Mouse (Mus musculus) gonadal fat pad, adult 2 months (tissue): ENCODE measurements around the gene Rfx4. TPM values are rescaled to one million over a fixed set of nuclear protein-coding genes. Genes with fewer than 3 reads are reported as not detected.

Source experiments
- DNase-seq: peaks from one replicate; pipeline ENCODE4 v3.0.0-alpha.2; 2012; ENCODE audit warnings: low read depth
- polyA plus RNA-seq: library from polyadenylated mRNA; depleted of rRNA; stranded (reverse); fragments of >200 nt; gene quantifications from 2 replicates; pipeline ENCODE4 v1.2.3, GENCODE M21; 2012

The Rfx4 gene
- polyA plus RNA-seq, 1 experiment: 0.30 TPM

DNA sequence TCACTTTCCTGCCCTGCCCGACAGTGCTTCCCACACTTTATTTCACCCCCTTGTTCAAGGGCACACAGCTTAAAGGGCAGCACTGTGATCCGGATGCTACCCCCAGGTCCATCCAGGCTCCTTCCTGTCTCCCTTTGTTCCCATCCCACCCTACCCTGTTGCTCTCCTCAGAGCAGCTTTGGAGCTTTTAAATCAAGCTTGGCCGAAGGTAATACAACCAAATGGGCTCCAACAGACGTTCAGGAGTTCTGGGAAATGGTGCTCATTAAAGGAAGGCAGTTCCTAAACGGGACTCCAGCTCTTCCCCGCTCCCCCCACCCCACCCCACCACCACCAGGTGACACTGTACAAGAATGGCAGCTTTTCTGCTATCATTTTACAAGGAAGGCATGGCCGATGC is 154.3 kb downstream of the Rfx4 start:
- no peak for DNase-seq

DNA sequence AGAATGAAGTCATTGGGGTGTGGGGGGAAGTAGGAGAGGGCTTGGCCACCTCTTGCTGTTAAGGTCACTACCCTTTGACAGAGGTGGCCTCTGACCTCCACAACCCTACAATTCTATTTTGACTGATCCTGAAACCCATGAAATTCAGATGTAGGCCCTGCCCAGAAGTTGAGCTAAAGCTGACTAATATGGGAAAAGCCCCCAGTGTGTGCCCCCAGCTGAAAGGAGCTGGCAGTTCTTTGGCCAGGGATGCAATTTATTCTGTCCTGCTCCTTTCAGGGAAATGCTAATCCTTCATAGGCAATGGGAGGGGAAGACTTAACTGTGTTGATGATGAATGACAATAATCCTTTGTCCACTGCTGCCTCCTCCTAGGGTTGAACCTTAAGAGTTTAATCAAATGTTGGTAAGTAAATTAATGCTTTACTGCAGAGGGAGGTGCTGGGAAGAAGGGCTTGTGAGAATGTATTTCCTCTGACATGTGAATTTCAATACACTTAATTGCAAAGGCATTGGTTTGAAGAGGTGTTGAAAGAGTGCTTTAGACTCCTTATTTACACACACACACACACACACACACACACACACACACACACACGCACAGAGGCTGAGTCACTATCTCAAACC is 155.0 kb downstream of the Rfx4 start:
- DNase-seq: no peak

DNA sequence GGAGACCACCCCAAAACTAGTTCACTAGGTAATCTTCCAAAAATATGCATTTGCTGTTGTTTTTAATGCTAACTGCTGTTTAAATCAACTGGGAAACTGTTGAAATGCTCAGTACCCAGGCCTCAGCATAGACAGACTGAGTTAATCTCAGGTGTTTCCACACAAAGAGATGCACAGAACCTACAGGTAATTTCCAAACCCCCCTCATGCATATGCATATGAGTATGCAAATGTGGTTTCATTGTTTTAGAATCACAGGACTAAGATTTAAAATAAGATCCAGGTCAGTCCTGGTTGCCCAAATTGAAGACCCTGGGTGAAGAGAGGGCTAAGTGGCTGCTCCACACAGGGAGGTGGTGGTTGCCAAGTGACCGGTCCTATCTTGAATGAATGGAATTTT is 157.3 kb downstream of the Rfx4 start:
- DNase-seq: no peak

DNA sequence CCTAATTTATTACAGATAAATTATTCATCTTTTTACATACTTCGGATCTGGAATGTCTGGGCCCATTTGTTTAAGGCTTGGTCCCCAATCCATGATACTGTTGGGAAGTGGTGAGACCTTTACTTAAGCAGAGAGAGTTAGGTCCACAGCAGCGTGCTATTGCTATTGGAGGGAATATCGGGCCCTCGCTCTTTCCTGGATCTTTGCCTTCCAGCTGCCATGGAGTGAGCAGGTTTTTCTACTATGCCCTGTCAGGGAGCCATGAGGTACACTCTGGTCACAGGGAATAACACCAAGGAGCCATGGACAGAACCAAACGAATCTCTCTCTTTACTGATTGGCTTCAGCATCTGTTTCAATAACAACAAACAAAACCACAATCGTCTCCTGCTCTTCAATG is 159.6 kb downstream of the Rfx4 start:
- DNase-seq: no peak

DNA sequence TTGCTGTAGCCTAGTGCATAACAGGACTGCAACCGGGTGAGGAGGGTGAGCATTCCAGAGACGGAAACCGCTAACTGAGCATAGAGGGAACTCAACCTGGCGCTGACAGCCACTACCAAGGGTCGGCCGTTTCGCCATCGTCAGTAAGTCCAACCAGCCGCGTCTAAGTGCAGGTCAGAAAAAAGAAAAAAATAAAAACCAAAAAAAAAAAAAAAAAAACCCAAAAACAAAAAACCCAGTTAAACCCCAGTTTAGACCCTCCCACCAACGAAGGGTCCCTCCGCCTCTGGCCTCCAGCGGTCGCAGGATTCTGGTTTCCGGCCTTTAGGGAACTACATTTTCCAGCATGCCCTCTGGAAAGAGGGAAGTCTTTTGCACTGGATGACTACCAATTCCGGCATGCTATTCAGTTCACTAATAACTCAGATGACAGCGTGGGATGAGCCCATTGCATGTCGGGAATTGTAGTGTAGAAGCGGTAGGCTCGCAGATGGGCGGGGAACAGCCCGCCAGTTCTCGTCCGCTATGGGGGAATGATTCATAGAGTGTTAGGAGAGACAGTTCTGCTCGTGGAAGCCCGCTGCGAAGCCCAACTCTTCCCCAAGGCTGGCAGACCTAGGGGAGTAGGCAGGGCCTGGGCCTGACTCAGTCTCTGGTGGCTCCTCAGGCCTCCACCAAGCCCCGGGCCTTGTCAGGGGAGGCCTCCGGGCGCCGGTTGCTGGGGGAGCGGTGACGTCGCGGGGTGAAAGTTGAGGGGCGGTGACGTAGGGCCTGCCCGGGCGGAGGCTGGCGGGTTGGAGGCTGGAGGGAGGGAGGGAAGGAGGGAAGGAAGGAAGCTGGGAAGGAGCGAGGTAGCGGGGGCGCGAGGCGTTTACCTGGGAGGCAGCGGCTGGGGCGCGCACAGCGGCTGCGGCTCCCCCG is 161.2 kb downstream of the Rfx4 start, which contains the start of gene Ric8b:
TSS of gene Ric8b (plus strand) at position 807 of the 921 bp plus-strand sequence.
- DNase-seq: peak; percentile 88

DNA sequence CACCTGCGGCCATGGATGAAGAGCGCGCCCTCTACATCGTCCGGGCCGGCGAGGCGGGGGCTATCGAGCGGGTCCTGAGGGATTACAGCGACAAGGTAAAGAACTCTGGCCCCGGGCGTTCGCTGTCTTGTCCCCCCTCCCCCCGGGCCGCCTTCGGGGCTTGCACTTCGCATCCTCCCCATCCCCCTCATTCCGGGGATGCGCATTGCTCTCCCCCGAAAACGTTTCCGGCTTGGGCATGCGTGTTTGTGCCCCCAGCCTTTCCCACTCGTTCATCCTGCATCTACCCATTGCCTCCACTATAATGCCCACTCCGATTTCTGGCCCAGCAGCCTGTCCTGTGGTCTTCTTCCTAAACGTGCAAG is 161.9 kb downstream of the Rfx4 start:
- DNase-seq: no peak

DNA sequence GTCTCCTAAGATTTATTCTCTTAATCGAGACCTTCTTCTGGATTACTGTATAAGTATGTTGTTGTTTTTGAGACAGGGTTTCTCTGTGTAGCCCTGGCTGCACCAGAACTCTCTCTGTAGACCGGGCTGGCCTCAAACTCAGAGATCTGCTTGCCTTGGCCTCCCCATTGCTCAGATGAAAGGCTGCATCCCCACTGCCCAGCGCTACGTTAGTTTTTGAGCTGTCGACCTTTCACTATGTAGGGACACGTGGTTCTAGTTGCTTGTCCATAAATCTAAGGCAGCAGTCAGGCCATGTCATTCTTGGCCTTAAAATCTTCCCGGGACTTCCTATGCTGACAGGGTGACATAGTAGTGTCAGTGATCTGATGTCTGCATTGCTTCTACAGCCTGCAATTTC is 170.5 kb downstream of the Rfx4 start:
- no peak for DNase-seq

DNA sequence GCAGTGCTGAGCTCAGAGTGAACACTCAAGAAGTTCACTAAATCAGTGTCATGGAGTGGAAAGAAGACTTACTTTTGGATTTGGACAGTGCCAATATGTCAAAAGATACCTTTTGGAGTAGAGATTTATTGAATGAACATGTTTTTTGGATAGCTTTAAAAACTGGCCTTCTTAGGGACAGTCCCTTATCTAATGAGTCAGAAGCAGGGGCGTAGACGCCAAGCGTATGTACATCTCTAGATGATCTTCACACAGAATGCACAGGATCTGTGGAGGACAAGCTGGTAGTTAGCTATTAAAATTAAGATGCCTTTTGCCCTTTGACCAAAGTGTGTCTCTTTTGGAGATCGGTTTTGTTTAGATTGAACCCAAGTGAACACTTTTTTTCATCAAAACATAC is 171.0 kb downstream of the Rfx4 start:
- no peak for DNase-seq

DNA sequence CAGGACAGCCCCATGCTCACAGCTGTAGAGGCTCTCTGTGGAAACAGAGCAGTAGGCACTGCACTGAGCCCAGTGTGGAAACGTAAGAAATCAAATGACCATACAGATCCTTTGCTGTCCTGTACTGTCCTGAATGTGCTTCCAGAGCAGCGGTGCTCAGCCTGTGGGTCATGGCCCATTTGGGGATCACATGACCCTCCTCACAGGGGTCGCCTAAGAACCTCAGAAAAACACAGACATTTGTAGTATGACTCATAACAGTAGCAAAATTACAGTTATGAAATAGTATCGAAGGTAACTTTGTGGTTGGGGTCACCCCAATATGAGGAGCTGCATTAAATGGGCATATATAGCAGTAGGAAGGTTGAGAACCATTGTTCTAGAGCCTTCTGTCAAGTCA is 172.6 kb downstream of the Rfx4 start:
- DNase-seq: no peak

DNA sequence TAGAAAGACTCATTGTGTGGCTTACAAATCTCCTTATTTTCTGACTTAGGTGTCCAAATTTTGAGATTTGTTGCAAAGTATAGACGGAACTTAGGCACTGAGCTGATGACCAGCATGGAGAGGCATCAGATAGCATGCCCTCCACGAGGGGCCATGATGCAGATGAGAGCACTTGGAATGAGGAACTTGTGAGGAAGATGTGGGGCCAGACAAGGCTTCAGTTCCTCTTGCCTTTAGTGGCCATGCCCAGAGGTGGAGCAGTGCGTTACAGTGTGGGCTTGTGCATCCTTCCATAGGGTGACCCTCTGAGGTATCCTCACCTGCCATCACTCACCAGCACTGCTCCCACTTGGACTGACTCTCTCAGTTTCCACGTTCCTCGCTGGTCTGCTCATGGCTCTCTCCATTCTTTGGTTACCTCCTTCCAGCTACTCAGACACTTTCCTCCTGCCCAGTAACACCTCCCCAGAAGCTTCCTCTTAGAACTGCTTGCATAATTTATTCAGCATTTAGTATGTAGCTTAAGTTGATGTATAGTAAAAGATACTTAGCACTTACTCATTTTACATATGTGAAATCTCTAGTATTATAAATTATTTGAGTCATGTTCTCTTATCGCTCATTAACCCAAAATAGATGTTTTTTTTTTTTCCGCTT is 179.8 kb downstream of the Rfx4 start:
- no peak for DNase-seq

DNA sequence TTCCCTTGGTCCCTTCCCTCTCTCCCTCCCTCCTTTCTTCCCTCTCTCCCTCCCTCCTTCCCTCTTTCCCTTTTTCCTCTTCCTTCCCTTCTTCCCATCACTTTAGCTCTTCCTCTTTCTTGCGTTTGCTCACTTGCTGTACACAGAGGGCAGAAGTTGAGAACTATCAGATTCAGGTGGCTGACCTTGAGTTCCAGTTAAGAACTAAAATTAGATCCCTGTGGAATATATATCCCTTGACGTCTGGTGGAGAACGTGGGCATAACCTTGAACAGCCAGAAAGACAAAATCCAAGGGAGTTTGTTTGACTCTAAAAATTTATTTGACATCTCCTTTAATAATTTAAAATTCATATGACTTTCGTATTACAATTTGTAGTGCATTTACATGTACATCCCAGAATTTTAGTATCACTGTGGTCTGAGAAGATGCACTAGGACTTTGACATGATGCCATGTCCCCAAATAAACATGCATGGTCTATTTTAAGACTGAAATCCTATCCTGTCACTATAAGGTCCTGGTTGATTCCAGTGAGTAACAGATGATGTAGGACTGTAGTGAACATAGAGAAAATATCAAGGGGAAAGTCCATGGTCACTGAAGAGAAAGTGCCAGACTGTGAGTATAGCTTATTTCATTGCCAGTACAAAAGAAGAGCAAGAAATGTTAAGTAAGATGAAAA is 181.1 kb downstream of the Rfx4 start:
- no peak for DNase-seq

DNA sequence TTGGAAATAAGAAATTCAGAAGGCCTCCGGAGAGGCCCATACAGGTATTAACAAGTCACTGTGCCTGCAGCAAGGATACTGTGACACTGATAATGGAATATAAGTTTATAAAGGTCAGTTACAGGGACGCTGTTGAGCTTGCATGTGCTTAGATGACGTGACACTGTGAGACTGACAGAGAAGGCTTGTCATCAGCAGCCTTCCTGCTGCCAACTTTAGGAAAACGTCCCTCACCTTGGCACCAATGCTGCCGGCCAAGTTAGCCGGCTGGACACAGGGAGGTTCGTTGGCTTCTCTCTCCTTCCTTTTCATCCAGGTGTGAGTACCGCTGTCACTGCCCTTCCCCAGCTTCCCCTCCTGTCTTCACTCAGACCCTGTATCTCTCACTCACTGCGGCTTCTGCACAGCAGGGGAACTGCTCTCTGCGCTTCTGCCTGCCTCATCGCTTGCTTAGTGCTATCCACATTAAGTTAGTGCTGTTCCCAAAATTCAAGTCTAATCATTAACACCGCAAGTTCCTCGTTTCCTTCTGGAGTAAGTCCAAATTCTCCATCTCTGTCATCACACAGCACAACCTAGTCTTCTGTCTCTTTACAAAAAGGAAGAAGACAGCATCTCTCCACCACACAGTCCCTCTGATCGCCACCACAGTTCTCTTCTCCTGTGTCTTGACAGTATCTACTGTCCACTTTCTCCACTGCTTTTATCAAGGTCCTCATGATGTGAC is 182.4 kb downstream of the Rfx4 start:
- DNase-seq: no peak

DNA sequence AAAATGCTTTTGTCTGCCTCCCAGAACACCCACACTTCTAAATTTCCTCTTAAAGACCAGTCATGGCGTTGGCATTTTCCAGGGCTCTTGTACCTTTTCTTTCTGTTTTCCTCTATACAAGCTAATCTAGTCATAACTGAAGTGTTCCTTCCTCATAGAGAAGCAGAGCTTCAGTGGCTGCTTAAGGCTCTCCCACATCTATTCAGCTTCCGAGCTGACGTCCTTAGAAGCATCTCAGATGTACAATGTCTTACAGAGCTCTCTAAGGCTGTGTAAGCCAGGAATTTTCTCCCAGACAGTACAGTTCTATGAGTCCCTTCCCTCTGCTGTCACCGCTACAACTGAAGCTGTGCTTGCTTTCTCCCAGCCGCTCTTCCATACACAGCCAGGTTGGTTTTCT is 183.0 kb downstream of the Rfx4 start:
- no peak for DNase-seq

DNA sequence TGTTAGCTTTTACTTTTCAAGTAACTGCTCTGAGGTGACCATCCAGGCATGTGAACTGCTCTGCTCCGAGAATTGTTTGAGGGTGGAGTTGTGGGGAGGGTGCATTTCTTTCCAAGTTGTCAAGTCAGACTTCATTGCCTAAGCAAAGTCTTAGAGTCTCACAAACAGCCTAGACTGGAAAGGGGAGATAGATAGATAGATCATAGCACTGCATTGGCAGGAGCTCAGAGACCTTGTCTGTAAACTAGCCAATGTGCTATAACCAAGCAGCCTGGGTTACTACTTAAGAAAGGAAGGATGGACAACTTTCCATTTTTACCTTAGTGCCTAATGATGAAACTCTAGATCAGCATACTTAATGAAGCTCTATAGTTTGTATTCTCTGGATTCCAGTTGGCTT is 184.5 kb downstream of the Rfx4 start:
- DNase-seq: no peak

DNA sequence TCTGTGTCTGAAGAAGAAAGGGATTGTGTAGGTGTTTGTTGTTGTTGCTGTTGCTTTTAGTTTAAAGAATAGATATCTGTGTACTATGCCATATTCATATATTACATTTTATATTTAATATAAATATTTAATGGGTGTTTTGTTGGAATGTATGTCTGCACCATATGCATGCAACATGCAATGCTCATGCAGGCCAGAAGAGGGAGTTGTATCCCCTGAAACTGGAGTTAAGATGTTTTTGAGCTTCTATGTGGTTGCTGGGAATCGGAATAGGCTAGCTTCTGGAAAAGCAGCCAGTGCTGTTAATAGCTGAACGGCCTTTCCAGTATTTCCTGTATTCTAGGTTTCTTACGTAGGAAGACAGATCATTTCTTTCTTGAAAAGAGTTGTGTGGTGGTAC is 189.8 kb downstream of the Rfx4 start:
- DNase-seq: no peak

DNA sequence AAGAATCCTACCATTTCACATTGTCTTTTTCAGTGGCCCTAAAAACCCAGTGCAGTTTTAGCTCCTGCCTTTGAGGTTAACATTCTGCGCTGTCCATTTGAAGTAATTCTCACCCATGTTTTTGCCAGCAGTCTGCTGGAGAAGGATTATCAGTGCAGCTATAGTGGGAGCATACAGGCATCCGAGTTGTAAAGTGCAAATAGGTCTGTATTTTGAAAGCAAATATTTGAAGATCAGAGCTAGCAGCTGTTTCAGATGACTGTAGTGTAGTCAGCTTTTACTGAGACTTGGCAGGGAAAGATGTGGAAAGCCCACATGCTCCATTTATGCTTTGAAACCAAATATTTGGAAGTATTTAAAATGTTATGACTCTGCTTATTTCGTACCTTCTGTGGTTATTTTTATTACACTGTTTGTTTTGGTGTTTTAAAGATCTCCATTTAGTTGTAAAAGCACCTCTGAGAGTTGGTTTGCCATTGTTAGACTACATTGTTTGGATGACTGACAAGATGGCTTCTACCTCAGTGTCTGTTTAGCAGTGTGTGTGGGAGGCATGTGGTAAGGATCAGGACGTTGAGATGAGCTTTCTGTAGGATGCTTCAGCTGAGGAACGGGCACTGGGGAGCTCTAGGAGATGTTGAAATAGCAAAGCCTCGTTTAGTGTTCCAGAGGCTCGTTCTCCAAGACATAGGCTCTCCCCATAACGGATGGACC is 193.3 kb downstream of the Rfx4 start:
- DNase-seq: no peak

DNA sequence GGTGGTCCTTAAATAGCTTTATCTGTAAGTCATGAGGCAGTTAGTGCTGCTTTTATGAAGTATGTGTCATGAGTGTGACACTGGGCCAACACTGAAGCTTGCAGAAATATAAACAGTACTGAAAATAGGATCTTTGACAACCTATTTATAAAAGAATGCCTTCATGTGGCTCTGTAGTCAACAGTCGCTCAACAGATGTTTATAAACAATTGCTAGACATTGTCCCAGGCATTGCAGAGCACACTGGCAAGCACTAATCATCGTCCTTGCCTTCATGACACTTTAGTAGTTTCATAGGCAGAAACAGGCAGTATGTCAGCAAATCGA is 193.8 kb downstream of the Rfx4 start:
- no peak for DNase-seq

DNA sequence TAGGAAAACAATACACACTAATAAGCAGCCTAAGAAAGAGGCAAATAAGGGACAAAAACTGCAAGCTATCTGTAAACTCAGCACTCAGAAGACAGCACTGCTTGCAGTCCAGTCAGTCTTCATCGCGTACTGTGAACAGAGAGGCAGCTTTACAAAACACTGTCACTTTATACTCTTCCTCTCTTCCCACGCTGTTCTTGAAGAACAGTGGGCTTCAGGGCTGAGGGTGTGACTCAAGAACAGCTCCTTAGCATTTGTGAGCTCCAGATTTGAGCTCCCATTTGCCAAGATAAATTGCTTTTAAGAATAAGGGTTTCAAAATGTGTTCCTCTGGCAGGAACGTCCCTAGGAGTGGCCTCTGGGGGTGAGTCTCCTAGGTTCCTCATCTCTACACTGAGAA is 194.5 kb downstream of the Rfx4 start:
- no peak for DNase-seq

DNA sequence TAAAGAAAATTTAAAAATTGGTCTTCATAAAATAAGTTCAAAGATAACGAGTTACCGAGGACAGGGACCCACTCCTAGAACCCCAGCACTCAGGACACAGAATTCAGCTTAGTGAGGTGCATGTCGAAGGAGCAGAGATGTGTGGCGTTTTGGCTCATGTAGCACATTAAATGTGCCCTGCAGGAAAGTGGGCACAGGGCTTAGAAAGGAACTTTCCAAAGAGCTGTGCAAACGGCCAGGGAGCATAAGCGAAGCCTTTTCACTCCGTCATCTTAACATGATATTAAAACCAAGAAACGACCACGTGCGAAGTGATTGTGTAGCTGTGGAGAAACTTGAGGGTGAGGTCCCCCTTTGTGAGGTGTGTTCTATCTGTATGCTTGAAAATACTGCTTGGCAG is 198.4 kb downstream of the Rfx4 start:
- no peak for DNase-seq
